Comparison of ENCODE assay signal across 8 mouse cellular contexts in genomic region chr12:4906951-4907906, GRCm38 (mm10). TPM values are rescaled to one million over a fixed set of nuclear protein-coding genes. Genes with fewer than 3 reads are reported as not detected.
DNase-seq lines count a peak whose midpoint lies in the region; ATAC-seq and TF ChIP-seq lines count a peak whose summit lies in the region.

Gene Ubxn2a (minus strand): TSS chr12:4907705.

- peak within 1 kb of the TSS; percentile 98 for H3K27ac ChIP-seq in ES-Bruce4 (ENCODE audit: insufficient read depth, low read length)
- peak within 1 kb of the TSS; percentile 85 for H3K27ac ChIP-seq in forebrain, embryonic 13.5 days
- peak within 1 kb of the TSS; percentile 95 for H3K27ac ChIP-seq in liver, postnatal 0 days (ENCODE audit: low read depth)
- H3K27ac ChIP-seq in neural tube, embryonic 15.5 days (replicated peaks) = peak within 1 kb of the TSS; percentile 90

- no peak for TF ChIP-seq CTCF in ES-Bruce4 (IDR thresholded peaks at IDR 0.05; ENCODE audit: low read depth, low read length)
- peak; percentile 34; the same call in 1 of the 2 replicates for TF ChIP-seq CTCF in liver, postnatal 0 days (IDR thresholded peaks at IDR 0.05; ENCODE audit: low read depth)

- intact Hi-C loops in heart, postnatal 10 days (cut with DNase I) = loop anchor here (5.0 kb wide), 1 partner anchor 65 kb away; the partner anchor contains the start of genes Fkbp1b and Wdcp

- under 1% methylated on average over 111 of the region's 125 CpGs for WGBS in forebrain, embryonic 13.5 days
- under 1% methylated on average over 124 of the region's 125 CpGs for WGBS in large intestine, adult 2 months
- under 1% methylated on average over 103 of the region's 125 CpGs for WGBS in liver, postnatal 0 days (ENCODE audit: insufficient replicate concordance)
- whole genome bisulfite sequencing in neural tube, embryonic 15.5 days = under 1% methylated on average over 123 of the region's 125 CpGs

- H3K4me2 ChIP-seq in forebrain, embryonic 13.5 days = peak within 1 kb of the TSS; percentile 78
- H3K4me2 ChIP-seq in liver, postnatal 0 days (ENCODE audit: low read depth, low read length) = peak within 1 kb of the TSS; percentile 79
- peak within 1 kb of the TSS; percentile 76 for H3K4me2 ChIP-seq in neural tube, embryonic 15.5 days

- peak; percentile 88 for ATAC-seq in cerebellum, adult (ENCODE audit: insufficient number of reproducible peaks, low FRiP score, low TSS enrichment)
- ATAC-seq in forebrain, embryonic 13.5 days = peak; percentile 93
- peak; percentile 98 for ATAC-seq in liver, postnatal 0 days
- ATAC-seq in neural tube, embryonic 15.5 days (ENCODE audit: low FRiP score) = peak; percentile 97

- peak within 1 kb of the TSS; percentile 93 for H3K9ac ChIP-seq in ES-Bruce4 (ENCODE audit: low read depth, poor library complexity, severe bottlenecking)
- H3K9ac ChIP-seq in forebrain, embryonic 13.5 days = peak within 1 kb of the TSS; percentile 86
- peak within 1 kb of the TSS; percentile 85 for H3K9ac ChIP-seq in liver, postnatal 0 days (replicated peaks)
- peak within 1 kb of the TSS; percentile 79 for H3K9ac ChIP-seq in neural tube, embryonic 15.5 days (replicated peaks)

- H3K9me3 ChIP-seq in ES-Bruce4 (replicated peaks; ENCODE audit: control insufficient read depth, insufficient read depth, low read length, poor library complexity, severe bottlenecking) = no peaks in the 10 kb centered on the region
- H3K9me3 ChIP-seq in forebrain, embryonic 13.5 days (replicated peaks) = no peaks in the 10 kb centered on the region
- H3K9me3 ChIP-seq in liver, postnatal 0 days (ENCODE audit: low read length) = no peaks in the 10 kb centered on the region
- H3K9me3 ChIP-seq in neural tube, embryonic 15.5 days (replicated peaks) = no peaks in the 10 kb centered on the region

- peak; percentile 87 for TF ChIP-seq POLR2A in ES-Bruce4 (IDR thresholded peaks at IDR 0.05; ENCODE audit: insufficient read depth, low read length)

- H3K27me3 ChIP-seq in ES-Bruce4 (ENCODE audit: control insufficient read depth, insufficient read depth, low read length, poor library complexity, severe bottlenecking) = no peaks in the 10 kb centered on the region
- no peaks in the 10 kb centered on the region for H3K27me3 ChIP-seq in forebrain, embryonic 13.5 days
- H3K27me3 ChIP-seq in liver, postnatal 0 days (ENCODE audit: insufficient read depth, low read length) = no peaks in the 10 kb centered on the region
- no peaks in the 10 kb centered on the region for H3K27me3 ChIP-seq in neural tube, embryonic 15.5 days (replicated peaks)

- peak; percentile 96 to 97 for DNase-seq in heart, postnatal 10 days
- peak; percentile 78 for DNase-seq in large intestine, adult 2 months (ENCODE audit: low read depth, low spot score)
- peak; percentile 98 for DNase-seq in liver, postnatal 0 days
- peak; percentile 90 for DNase-seq in testis, postnatal 14 days (ENCODE audit: low spot score)

- H3K4me1 ChIP-seq in ES-Bruce4 (ENCODE audit: control insufficient read depth, insufficient read depth, low read length) = peaks cover 1% of the 10 kb centered on the region
- H3K4me1 ChIP-seq in forebrain, embryonic 13.5 days = peaks cover 3% of the 10 kb centered on the region; the same call in 1 of the 2 replicates
- H3K4me1 ChIP-seq in liver, postnatal 0 days (ENCODE audit: insufficient read depth) = peaks cover 18% of the 10 kb centered on the region; the same call in 1 of the 2 replicates
- peaks cover 13% of the 10 kb centered on the region for H3K4me1 ChIP-seq in neural tube, embryonic 15.5 days

- H3K36me3 ChIP-seq in ES-Bruce4 (ENCODE audit: control insufficient read depth, insufficient read depth, low read length, poor library complexity, severe bottlenecking) = peaks cover 8% of the 10 kb centered on the region
- no peaks in the 10 kb centered on the region for H3K36me3 ChIP-seq in forebrain, embryonic 13.5 days (ENCODE audit: poor library complexity, severe bottlenecking)
- no peaks in the 10 kb centered on the region for H3K36me3 ChIP-seq in liver, postnatal 0 days (replicated peaks; ENCODE audit: insufficient read depth, low read length)
- H3K36me3 ChIP-seq in neural tube, embryonic 15.5 days = no peaks in the 10 kb centered on the region

- H3K4me3 ChIP-seq in ES-Bruce4 (ENCODE audit: low read depth, low read length) = peak within 1 kb of the TSS; percentile 88
- peak within 1 kb of the TSS; percentile 69 for H3K4me3 ChIP-seq in forebrain, embryonic 13.5 days
- peak within 1 kb of the TSS; percentile 76 for H3K4me3 ChIP-seq in liver, postnatal 0 days (ENCODE audit: low read depth, low read length)
- H3K4me3 ChIP-seq in neural tube, embryonic 15.5 days (replicated peaks) = peak within 1 kb of the TSS; percentile 85

- no peak for TF ChIP-seq EP300 in ES-Bruce4 (IDR thresholded peaks at IDR 0.05; ENCODE audit: insufficient read depth, low read depth, low read length)
- TF ChIP-seq EP300 in liver, postnatal 0 days (IDR thresholded peaks at IDR 0.05; ENCODE audit: low read depth) = no peak

RNA-seq across cellular contexts. Expression of gene Ubxn2a, which starts in this region (rescaled TPM):
- 50.3 and 69.4 TPM in 2 replicates for polyA plus RNA-seq in ES-Bruce4 (2011; ENCODE audit: insufficient read depth, insufficient read length, low read depth, missing spikeins)
- polyA plus RNA-seq in forebrain, embryonic 13.5 days (2015; fragmentation: Nextera tagmentation; extraction: Ambion mirVana) = 44.6 and 47.2 TPM in 2 replicates
- total RNA-seq in heart, postnatal 10 days (2021) = 10 to 100 TPM; 49.3 to 54.5 TPM
- 5.6 and 12.3 TPM in 2 replicates for polyA plus RNA-seq in large intestine, adult 2 months (2012; rRNA removed)
- polyA plus RNA-seq in liver, postnatal 0 days (2015; fragmentation: Nextera tagmentation; extraction: Ambion mirVana) = 19.7 and 22.0 TPM in 2 replicates
- polyA plus RNA-seq in neural tube, embryonic 15.5 days (2015; fragmentation: Nextera tagmentation; extraction: Ambion mirVana) = 45.4 and 51.6 TPM in 2 replicates

Comparison
In these comparisons a context has a peak if more than half of its experiments do, and no peak if none do; other contexts are left out.
1. Peak in every context shown above with its lines: DNase-seq, ATAC-seq, H3K4me3 ChIP-seq and H3K27ac ChIP-seq.